ENCODE assay signal across 8 mouse cellular contexts in genomic region chr3:89394006-89394893, GRCm38 (mm10). TPM values are rescaled to one million over a fixed set of nuclear protein-coding genes. Genes with fewer than 3 reads are reported as not detected.
DNase-seq lines count a peak whose midpoint lies in the region; ATAC-seq and TF ChIP-seq lines count a peak whose summit lies in the region.

Zbtb7b (minus strand) TSS chr3:89394776.

- under 1% methylated on average over 41 of the region's 42 CpGs for WGBS in forebrain, embryonic 11.5 days
- under 1% methylated on average over 40 of the region's 42 CpGs for WGBS in heart, embryonic 16.5 days
- WGBS in lung, adult 2 months = under 1% methylated on average over 42 of the region's 42 CpGs
- WGBS in neural tube, embryonic 14.5 days = under 1% methylated on average over 36 of the region's 42 CpGs

- H3K36me3 ChIP-seq in ES-E14 (ENCODE audit: control insufficient read depth, insufficient read depth, low read length, poor library complexity, severe bottlenecking) = no peaks in the 10 kb centered on the region; the same call in 1 of the 2 replicates
- no peaks in the 10 kb centered on the region for H3K36me3 ChIP-seq in forebrain, embryonic 11.5 days (ENCODE audit: control insufficient read depth, insufficient read depth, low read length)
- H3K36me3 ChIP-seq in heart, embryonic 16.5 days (ENCODE audit: control insufficient read depth, insufficient read depth) = no peaks in the 10 kb centered on the region
- H3K36me3 ChIP-seq in neural tube, embryonic 14.5 days (ENCODE audit: control insufficient read depth, insufficient read depth, low read length) = no peaks in the 10 kb centered on the region

- DNase-seq in ES-E14 (ENCODE audit: low read depth, low spot score) = no peak
- peak; percentile 75 for DNase-seq in brain, embryonic 14.5 days (ENCODE audit: low read depth)
- peak; percentile 81 for DNase-seq in forebrain, embryonic 11.5 days (ENCODE audit: low spot score)
- peak; percentile 90 to 97 for DNase-seq in kidney, postnatal 25 days
- DNase-seq in lung, adult 2 months = peak; percentile 87
- peak; percentile 82 for DNase-seq in urinary bladder, adult 2 months (ENCODE audit: low spot score)

- peak within 1 kb of the TSS; percentile 99 for H3K4me2 ChIP-seq in forebrain, embryonic 11.5 days (ENCODE audit: low read depth, low read length, severe bottlenecking)
- H3K4me2 ChIP-seq in heart, embryonic 16.5 days (ENCODE audit: low read depth, low read length) = peak within 1 kb of the TSS; percentile 90
- H3K4me2 ChIP-seq in neural tube, embryonic 14.5 days (ENCODE audit: low read depth, low read length) = peak within 1 kb of the TSS; percentile 97

- TF ChIP-seq POLR2A in brain, embryonic 14.5 days (IDR thresholded peaks at IDR 0.05; ENCODE audit: borderline replicate concordance, extremely low read depth, insufficient read depth, insufficient read length, poor library complexity, severe bottlenecking) = no peak
- TF ChIP-seq POLR2A in lung, adult 2 months (IDR thresholded peaks at IDR 0.05; ENCODE audit: borderline replicate concordance, extremely low read depth, low read depth, low read length) = peak; percentile 50; the same call in 1 of the 2 replicates

- peaks cover 0 to 13% of the 10 kb centered on the region in 2 experiments; a peak in 3 of 4 replicates for H3K4me1 ChIP-seq in ES-E14 (ENCODE audit: control insufficient read depth in 2 of 2, insufficient read depth in 2 of 2, low read length in 2 of 2, poor library complexity in 1 of 2)
- H3K4me1 ChIP-seq in forebrain, embryonic 11.5 days (replicated peaks; ENCODE audit: control insufficient read depth, insufficient read depth, low read length) = peaks cover 36% of the 10 kb centered on the region
- H3K4me1 ChIP-seq in heart, embryonic 16.5 days (ENCODE audit: control insufficient read depth, insufficient read depth, low read length) = peaks cover 28% of the 10 kb centered on the region
- peaks cover 23% of the 10 kb centered on the region for H3K4me1 ChIP-seq in lung, adult 2 months (ENCODE audit: control insufficient read depth, insufficient read depth, low read length)
- H3K4me1 ChIP-seq in neural tube, embryonic 14.5 days (ENCODE audit: control insufficient read depth, insufficient read depth, low read length) = peaks cover 28% of the 10 kb centered on the region

- H3K27ac ChIP-seq in ES-E14 (ENCODE audit: insufficient read depth, low read depth, low read length, poor library complexity, severe bottlenecking) = peak within 1 kb of the TSS; percentile 72
- peak within 1 kb of the TSS; percentile 71 for H3K27ac ChIP-seq in forebrain, embryonic 11.5 days (ENCODE audit: low read depth, low read length)
- peak within 1 kb of the TSS; percentile 97 for H3K27ac ChIP-seq in heart, embryonic 16.5 days (ENCODE audit: low read length)
- peak within 1 kb of the TSS; percentile 41 for H3K27ac ChIP-seq in neural tube, embryonic 14.5 days (ENCODE audit: low read depth, low read length)

- no peaks in the 10 kb centered on the region for H3K9me3 ChIP-seq in ES-E14 (ENCODE audit: control insufficient read depth, insufficient read depth, low read depth, low read length)
- H3K9me3 ChIP-seq in forebrain, embryonic 11.5 days (ENCODE audit: control insufficient read depth, low read length) = no peaks in the 10 kb centered on the region
- H3K9me3 ChIP-seq in heart, embryonic 16.5 days (replicated peaks; ENCODE audit: control insufficient read depth, low read length) = no peaks in the 10 kb centered on the region
- no peaks in the 10 kb centered on the region for H3K9me3 ChIP-seq in neural tube, embryonic 14.5 days (ENCODE audit: control insufficient read depth, low read length)

- H3K4me3 ChIP-seq in ES-E14 (ENCODE audit: insufficient read depth in 1 of 2, low read depth in 1 of 2, low read length in 2 of 2, poor library complexity in 1 of 2, severe bottlenecking in 1 of 2) = peak within 1 kb of the TSS; percentile 72 to 75
- peak within 1 kb of the TSS; percentile 48 for H3K4me3 ChIP-seq in forebrain, embryonic 11.5 days (ENCODE audit: low read depth, low read length)
- H3K4me3 ChIP-seq in heart, embryonic 16.5 days (ENCODE audit: low read length) = peak within 1 kb of the TSS; percentile 77
- peak within 1 kb of the TSS; percentile 82 for H3K4me3 ChIP-seq in lung, adult 2 months (replicated peaks; ENCODE audit: extremely low read depth, low read depth, low read length)
- peak within 1 kb of the TSS; percentile 45 for H3K4me3 ChIP-seq in neural tube, embryonic 14.5 days (ENCODE audit: low read depth, low read length)

- peaks cover 2% of the 10 kb centered on the region for H3K27me3 ChIP-seq in forebrain, embryonic 11.5 days (ENCODE audit: control insufficient read depth, insufficient read depth, low read length)
- H3K27me3 ChIP-seq in heart, embryonic 16.5 days (ENCODE audit: control insufficient read depth, insufficient read depth, low read length) = no peaks in the 10 kb centered on the region
- peaks cover 5% of the 10 kb centered on the region; the same call in 1 of the 2 replicates for H3K27me3 ChIP-seq in neural tube, embryonic 14.5 days (ENCODE audit: control insufficient read depth, insufficient read depth, low read length)

- peak; percentile 59 for ATAC-seq in forebrain, embryonic 11.5 days (replicated peaks; ENCODE audit: low FRiP score)
- ATAC-seq in heart, embryonic 16.5 days (replicated peaks; ENCODE audit: extremely low read depth, insufficient read depth, low FRiP score) = peak; percentile 61
- ATAC-seq in neural tube, embryonic 14.5 days (ENCODE audit: low read depth) = peak; percentile 47

- in situ Hi-C loops in ES-E14 (cut with MboI; ENCODE audit: low sequenced_read_pairs in 2 of 2, unreplicated experiment in 2 of 2) = no loop called here

- peak within 1 kb of the TSS; percentile 68 for H3K9ac ChIP-seq in ES-E14 (ENCODE audit: insufficient read depth, low read depth, low read length, poor library complexity, severe bottlenecking)
- H3K9ac ChIP-seq in forebrain, embryonic 11.5 days (ENCODE audit: low read length) = peak within 1 kb of the TSS; percentile 55
- H3K9ac ChIP-seq in heart, embryonic 16.5 days (ENCODE audit: low read length) = peak within 1 kb of the TSS; percentile 78
- H3K9ac ChIP-seq in neural tube, embryonic 14.5 days (replicated peaks; ENCODE audit: low read depth, low read length) = peak within 1 kb of the TSS; percentile 29; the same call in 1 of the 2 replicates

- TF ChIP-seq CTCF in brain, embryonic 14.5 days (IDR thresholded peaks at IDR 0.05; ENCODE audit: borderline replicate concordance, extremely low read depth, insufficient read depth, insufficient read length) = no peak
- no peak for TF ChIP-seq CTCF in lung, adult 2 months (IDR thresholded peaks at IDR 0.05; ENCODE audit: insufficient read depth, low read length)

TF ChIP-seq in ES-E14, 5 proteins besides CTCF, POLR2A, EP300 and RAD21:
- no peak for TF ChIP-seq HCFC1 (IDR thresholded peaks at IDR 0.05; ENCODE audit: borderline replicate concordance, insufficient read depth, low read length)
- TF ChIP-seq CHD2 (IDR thresholded peaks at IDR 0.05; ENCODE audit: low read depth, low read length) = no peak
- TF ChIP-seq ZC3H11A (IDR thresholded peaks at IDR 0.05; ENCODE audit: borderline replicate concordance, low read depth, low read length) = no peak
- TF ChIP-seq MAFK (IDR thresholded peaks at IDR 0.05; ENCODE audit: insufficient read depth, low read depth, low read length) = no peak
- no peak for TF ChIP-seq ZNF384 (IDR thresholded peaks at IDR 0.05; ENCODE audit: low read depth, low read length)

RNA-seq across cellular contexts. Expression of gene Zbtb7b, which starts in this region (rescaled TPM):
- total RNA-seq in ES-E14 (2012; rRNA removed) = 11.8 and 13.0 TPM in 2 replicates
- 2.4 and 2.8 TPM in 2 replicates for polyA plus RNA-seq in brain, embryonic 14.5 days (2012; rRNA removed)
- 1.3 and 1.4 TPM in 2 replicates for polyA plus RNA-seq in forebrain, embryonic 11.5 days (2014; fragmentation: Nextera tagmentation; extraction: Ambion mirVana)
- 1.7 and 2.6 TPM in 2 replicates for polyA plus RNA-seq in heart, embryonic 16.5 days (2015; fragmentation: Nextera tagmentation; extraction: Ambion mirVana)
- 63.0 and 64.0 TPM in 2 replicates for polyA plus RNA-seq in lung, adult 2 months (2012; rRNA removed)
- 0.40 and 0.78 TPM in 2 replicates for polyA plus RNA-seq in neural tube, embryonic 14.5 days (2014; fragmentation: Nextera tagmentation; extraction: Ambion mirVana)
- 36.4 and 39.5 TPM in 2 replicates for polyA plus RNA-seq in urinary bladder, adult 2 months (2012; rRNA removed)

Comparison
In these comparisons a context has a peak if more than half of its experiments do, and no peak if none do; other contexts are left out.
1. Peak in ATAC-seq, H3K4me3 ChIP-seq, H3K27ac ChIP-seq, H3K9ac ChIP-seq and H3K4me2 ChIP-seq in neural tube, embryonic 14.5 days; RNA of the gene not detected or under 1 TPM.
2. H3K27ac ChIP-seq: peak in every context shown above with its lines; median percentile 97 in heart, embryonic 16.5 days; 72 in ES-E14; 71 in forebrain, embryonic 11.5 days; 41 in neural tube, embryonic 14.5 days.